Mouse (Mus musculus) ES-Bruce4 (cell line): ENCODE results near the gene Srsf2.

ENCODE experiments used
- CTCF ChIP-seq: IDR thresholded peaks from one replicate; pipeline ENCODE4 v1.8.1; 2011; ENCODE audit warnings: low read depth, low read length
- POLR2A ChIP-seq: IDR thresholded peaks from one replicate; pipeline ENCODE4 v1.8.1; 2011; ENCODE audit warnings: low read length; ENCODE audit not compliant: insufficient read depth

DNA sequence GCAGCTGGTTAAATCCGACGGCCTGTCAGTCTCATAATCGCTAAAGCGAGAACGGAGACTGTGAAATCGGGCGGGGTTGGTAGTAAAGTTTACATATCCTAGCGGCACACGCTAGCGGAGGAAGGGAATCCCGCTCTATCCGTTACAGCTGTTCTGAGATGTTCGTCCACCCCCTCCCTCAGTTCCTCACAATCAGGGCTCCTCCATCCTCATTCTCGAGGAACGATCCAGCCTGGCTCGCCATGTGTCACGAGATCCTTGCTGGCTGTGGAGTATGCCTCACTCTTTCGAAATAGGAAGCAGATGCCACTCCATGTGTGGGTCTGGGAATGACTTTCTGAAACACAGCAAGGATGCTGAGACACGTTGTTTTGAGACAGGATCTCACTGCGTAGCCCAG lies 21.1 kb upstream of the Srsf2 start:
- TF ChIP-seq POLR2A, result no peak
- TF ChIP-seq CTCF, result no peak
